Mouse (Mus musculus): ENCODE results near the gene Ccdc163. TPM values are rescaled to one million over a fixed set of nuclear protein-coding genes. Genes with fewer than 3 reads are reported as not detected.

Ccdc163 gene
- polyA plus RNA-seq, 1 experiment from 2014 or later: 23.8 TPM

DNA sequence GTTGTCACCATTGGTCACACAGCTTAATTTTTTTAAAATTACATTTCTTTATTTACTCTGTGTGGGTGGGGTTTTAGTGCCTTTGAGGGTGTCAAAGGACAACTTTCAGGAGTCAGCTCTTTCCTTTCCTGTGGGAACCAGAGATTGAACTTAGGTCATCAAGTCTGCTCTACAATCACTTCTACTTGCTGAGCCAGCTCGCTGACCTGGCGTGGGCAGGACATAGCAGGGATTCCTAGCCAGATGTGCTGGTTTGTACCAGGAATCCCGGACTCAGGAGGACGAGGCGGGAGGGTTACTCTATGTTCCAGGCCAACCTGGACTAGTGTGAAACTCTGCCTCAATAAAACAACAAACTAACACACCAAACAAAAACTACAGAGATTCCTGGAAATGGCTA, 24.0 kb downstream of the Ccdc163 start:
- Histone ChIP-seq H3K27ac (ENCODE audit: low read depth, low read length) (no peak overlapping the region), H3K27me3 (ENCODE audit: control insufficient read depth, insufficient read depth, low read length) (no peaks in the 10 kb centered on the region), H3K4me3 (ENCODE audit: low read depth, low read length) (no peak overlapping the region), H3K4me2 (ENCODE audit: low read depth) (no peak overlapping the region), H3K9me3 (ENCODE audit: control insufficient read depth, low read length) (no peaks in the 10 kb centered on the region), H3K4me1 (ENCODE audit: control insufficient read depth, insufficient read depth, low read length) (no peaks in the 10 kb centered on the region), H3K36me3 (ENCODE audit: control insufficient read depth, insufficient read depth, low read length) (no peaks in the 10 kb centered on the region), H3K9ac (ENCODE audit: low read length) (no peak overlapping the region)
- ATAC-seq (ENCODE audit: insufficient read depth, low FRiP score, low TSS enrichment) (no peak), DNase-seq (ENCODE audit: low spot score) (no peak)
- WGBS: 82% methylated on average over 5 of the region's 5 CpGs

DNA sequence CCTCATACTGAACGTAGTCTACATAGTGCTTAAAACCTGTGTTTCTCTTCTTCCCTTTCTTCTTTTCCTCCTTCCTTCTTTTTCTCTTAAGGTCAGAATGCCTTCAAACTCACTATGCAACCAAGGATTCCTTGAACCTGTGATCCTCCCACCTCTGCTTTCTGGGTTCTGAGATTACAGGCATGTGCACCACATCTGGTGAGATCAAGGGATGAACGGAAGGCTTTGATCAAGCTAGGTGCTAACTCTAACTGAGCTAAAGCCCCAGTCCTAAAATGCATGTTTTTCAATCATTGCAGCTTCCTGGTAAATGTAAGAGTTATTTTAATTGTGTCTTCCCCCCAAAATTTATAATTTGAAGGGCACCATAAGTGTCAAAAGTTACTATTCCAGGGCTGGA, 26.7 kb downstream of the Ccdc163 start:
- ATAC-seq (ENCODE audit: insufficient read depth, low FRiP score, low TSS enrichment): no peak
- Histone ChIP-seq H3K27me3 (ENCODE audit: control insufficient read depth, insufficient read depth, low read length) (no peaks in the 10 kb centered on the region), H3K9me3 (ENCODE audit: control insufficient read depth, low read length) (no peaks in the 10 kb centered on the region), H3K36me3 (ENCODE audit: control insufficient read depth, insufficient read depth, low read length) (no peaks in the 10 kb centered on the region), H3K27ac (ENCODE audit: low read depth, low read length) (no peak overlapping the region), H3K9ac (ENCODE audit: low read length) (no peak overlapping the region), H3K4me2 (ENCODE audit: low read depth) (no peak overlapping the region), H3K4me3 (ENCODE audit: low read depth, low read length) (no peak overlapping the region), H3K4me1 (ENCODE audit: control insufficient read depth, insufficient read depth, low read length) (no peaks in the 10 kb centered on the region)
- 80% methylated on average over 2 of the region's 2 CpGs for WGBS
- no peak for DNase-seq (ENCODE audit: low spot score)

DNA sequence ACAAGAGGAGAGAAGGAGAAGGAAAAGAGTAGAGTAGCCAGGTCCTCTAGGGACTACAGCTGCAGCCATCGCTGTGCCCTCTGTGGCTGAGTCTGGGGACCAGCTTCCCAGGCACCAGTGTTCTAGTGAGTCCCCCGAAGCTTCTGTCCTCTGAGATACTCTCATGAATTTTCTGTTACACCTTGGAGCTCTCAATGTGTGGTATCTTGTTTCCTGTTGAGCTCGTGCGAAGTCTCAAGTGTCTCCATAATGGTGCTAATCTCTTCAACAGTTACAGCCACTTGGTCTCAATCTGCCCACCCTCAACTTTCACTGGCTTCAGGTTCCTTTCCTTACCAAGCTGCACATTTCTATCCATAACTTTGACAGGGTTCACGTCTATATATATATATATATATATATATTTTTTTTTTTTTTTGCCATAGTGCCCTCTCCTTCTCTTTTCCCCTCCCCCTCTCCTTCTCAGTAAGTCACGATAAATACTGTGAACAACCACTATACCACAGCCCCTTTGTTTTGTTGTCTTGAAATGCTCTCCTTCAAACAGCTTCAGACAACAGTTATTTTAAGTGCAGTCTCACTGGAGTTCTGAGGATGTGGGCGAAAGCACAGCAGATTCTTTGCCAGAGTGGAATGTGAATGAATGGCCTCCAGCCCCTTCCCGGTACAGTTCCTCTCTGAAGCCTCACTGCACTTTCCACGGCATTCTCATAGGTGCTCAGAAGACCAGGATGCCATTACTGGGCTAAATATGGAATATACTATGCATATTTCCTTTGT, 30.9 kb downstream of the Ccdc163 start:
- Histone ChIP-seq H3K4me2 (ENCODE audit: low read depth) (no peak overlapping the region), H3K4me1 (ENCODE audit: control insufficient read depth, insufficient read depth, low read length) (no peaks in the 10 kb centered on the region), H3K9ac (ENCODE audit: low read length) (no peak overlapping the region), H3K4me3 (ENCODE audit: low read depth, low read length) (no peak overlapping the region), H3K9me3 (ENCODE audit: control insufficient read depth, low read length) (no peaks in the 10 kb centered on the region), H3K36me3 (ENCODE audit: control insufficient read depth, insufficient read depth, low read length) (no peaks in the 10 kb centered on the region), H3K27me3 (ENCODE audit: control insufficient read depth, insufficient read depth, low read length) (no peaks in the 10 kb centered on the region), H3K27ac (ENCODE audit: low read depth, low read length) (no peak overlapping the region)
- WGBS: 86% methylated on average over 9 of the region's 9 CpGs
- ATAC-seq (ENCODE audit: insufficient read depth, low FRiP score, low TSS enrichment): no peak
- no peak for DNase-seq (ENCODE audit: low spot score)

- H3K9ac ChIP-seq (ENCODE audit: low read length): no peak overlapping the region
- no peak for DNase-seq (ENCODE audit: low spot score)
- no peak overlapping the region for H3K4me2 ChIP-seq (ENCODE audit: low read depth)
- 94% methylated on average over 2 of the region's 2 CpGs for WGBS
- no peaks in the 10 kb centered on the region for H3K9me3 ChIP-seq (ENCODE audit: control insufficient read depth, low read length)
- ATAC-seq (ENCODE audit: insufficient read depth, low FRiP score, low TSS enrichment): no peak
- no peaks in the 10 kb centered on the region for H3K4me1 ChIP-seq (ENCODE audit: control insufficient read depth, insufficient read depth, low read length)
- H3K36me3 ChIP-seq (ENCODE audit: control insufficient read depth, insufficient read depth, low read length): no peaks in the 10 kb centered on the region
- H3K27ac ChIP-seq (ENCODE audit: low read depth, low read length): no peak overlapping the region
- no peak overlapping the region for H3K4me3 ChIP-seq (ENCODE audit: low read depth, low read length)
- H3K27me3 ChIP-seq (ENCODE audit: control insufficient read depth, insufficient read depth, low read length): no peaks in the 10 kb centered on the region
Measured at GRCm38 (mm10) chr4:116749750-116750149, 41.4 kb downstream of the Ccdc163 start.

GRCm38 (mm10) chr4:116761914-116762313, 53.6 kb downstream of the Ccdc163 start:
- DNase-seq (ENCODE audit: low spot score): no peak
- no peaks in the 10 kb centered on the region for H3K36me3 ChIP-seq (ENCODE audit: control insufficient read depth, insufficient read depth, low read length)
- WGBS: 86% methylated on average over 2 of the region's 2 CpGs

DNA sequence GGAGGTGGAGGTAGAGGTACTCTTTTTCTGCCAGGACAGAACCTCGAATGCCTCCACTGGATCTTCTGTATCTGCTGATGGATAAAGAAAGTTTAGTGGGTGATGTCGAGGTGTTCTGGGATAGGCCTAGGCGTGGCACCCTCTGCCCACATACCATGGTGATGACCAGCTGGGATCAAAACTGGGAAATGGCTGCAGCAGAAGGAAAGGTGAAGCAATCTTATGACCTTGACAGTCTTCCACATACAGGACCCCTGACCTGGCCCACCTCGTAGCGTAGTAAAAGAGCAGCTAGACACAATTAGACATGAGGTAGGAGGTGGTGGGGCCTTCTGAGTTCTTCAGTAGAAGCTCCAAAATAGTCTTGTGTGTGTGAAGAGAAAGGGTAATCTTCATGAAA, 55.7 kb downstream of the Ccdc163 start:
- no peak for DNase-seq (ENCODE audit: low spot score)
- no peak overlapping the region for H3K9ac ChIP-seq (ENCODE audit: low read length)
- no peaks in the 10 kb centered on the region for H3K9me3 ChIP-seq (ENCODE audit: control insufficient read depth, low read length)
- H3K27ac ChIP-seq (ENCODE audit: low read depth, low read length): no peak overlapping the region
- no peak overlapping the region for H3K4me3 ChIP-seq (ENCODE audit: low read depth, low read length)
- no peaks in the 10 kb centered on the region for H3K36me3 ChIP-seq (ENCODE audit: control insufficient read depth, insufficient read depth, low read length)
- 89% methylated on average over 5 of the region's 5 CpGs for whole genome bisulfite sequencing
- no peak for ATAC-seq (ENCODE audit: insufficient read depth, low FRiP score, low TSS enrichment)
- no peak overlapping the region for H3K4me2 ChIP-seq (ENCODE audit: low read depth)
- no peaks in the 10 kb centered on the region for H3K27me3 ChIP-seq (ENCODE audit: control insufficient read depth, insufficient read depth, low read length)
- no peaks in the 10 kb centered on the region for H3K4me1 ChIP-seq (ENCODE audit: control insufficient read depth, insufficient read depth, low read length)

More at GRCm38 (mm10) chr4:116761914-116762313, 53.6 kb downstream of the Ccdc163 start:
- Histone ChIP-seq H3K4me2 (ENCODE audit: low read depth) (no peak overlapping the region), H3K9me3 (ENCODE audit: control insufficient read depth, low read length) (no peaks in the 10 kb centered on the region), H3K9ac (ENCODE audit: low read length) (no peak overlapping the region), H3K4me3 (ENCODE audit: low read depth, low read length) (no peak overlapping the region), H3K27ac (ENCODE audit: low read depth, low read length) (no peak overlapping the region), H3K4me1 (ENCODE audit: control insufficient read depth, insufficient read depth, low read length) (no peaks in the 10 kb centered on the region), H3K27me3 (ENCODE audit: control insufficient read depth, insufficient read depth, low read length) (no peaks in the 10 kb centered on the region)
- no peak for ATAC-seq (ENCODE audit: insufficient read depth, low FRiP score, low TSS enrichment)

GRCm38 (mm10) chr4:116768510-116768909, 60.2 kb downstream of the Ccdc163 start:
- Histone ChIP-seq H3K4me1 (ENCODE audit: control insufficient read depth, insufficient read depth, low read length) (no peaks in the 10 kb centered on the region), H3K9me3 (ENCODE audit: control insufficient read depth, low read length) (no peaks in the 10 kb centered on the region), H3K27ac (ENCODE audit: low read depth, low read length) (no peak overlapping the region), H3K36me3 (ENCODE audit: control insufficient read depth, insufficient read depth, low read length) (no peaks in the 10 kb centered on the region), H3K9ac (ENCODE audit: low read length) (no peak overlapping the region), H3K27me3 (ENCODE audit: control insufficient read depth, insufficient read depth, low read length) (no peaks in the 10 kb centered on the region), H3K4me2 (ENCODE audit: low read depth) (no peak overlapping the region), H3K4me3 (ENCODE audit: low read depth, low read length) (no peak overlapping the region)
- ATAC-seq (ENCODE audit: insufficient read depth, low FRiP score, low TSS enrichment) (no peak), DNase-seq (ENCODE audit: low spot score) (no peak)
- 89% methylated on average over 5 of the region's 5 CpGs for WGBS

- no peak overlapping the region for H3K9ac ChIP-seq (ENCODE audit: low read length)
- no peaks in the 10 kb centered on the region for H3K9me3 ChIP-seq (ENCODE audit: control insufficient read depth, low read length)
- no peak overlapping the region for H3K4me3 ChIP-seq (ENCODE audit: low read depth, low read length)
- H3K36me3 ChIP-seq (ENCODE audit: control insufficient read depth, insufficient read depth, low read length): no peaks in the 10 kb centered on the region
- H3K4me1 ChIP-seq (ENCODE audit: control insufficient read depth, insufficient read depth, low read length): no peaks in the 10 kb centered on the region
- no peak overlapping the region for H3K4me2 ChIP-seq (ENCODE audit: low read depth)
- DNase-seq (ENCODE audit: low spot score) (no peak), ATAC-seq (ENCODE audit: insufficient read depth, low FRiP score, low TSS enrichment) (no peak)
- H3K27ac ChIP-seq (ENCODE audit: low read depth, low read length): no peak overlapping the region
- H3K27me3 ChIP-seq (ENCODE audit: control insufficient read depth, insufficient read depth, low read length): no peaks in the 10 kb centered on the region
Measured at GRCm38 (mm10) chr4:116769060-116769459, 60.8 kb downstream of the Ccdc163 start.

- no peak overlapping the region for H3K9ac ChIP-seq (ENCODE audit: low read length)
- 94% methylated on average over 5 of the region's 5 CpGs for WGBS
- no peaks in the 10 kb centered on the region for H3K9me3 ChIP-seq (ENCODE audit: control insufficient read depth, low read length)
- no peak overlapping the region for H3K27ac ChIP-seq (ENCODE audit: low read depth, low read length)
- H3K4me3 ChIP-seq (ENCODE audit: low read depth, low read length): no peak overlapping the region
- DNase-seq (ENCODE audit: low spot score) (no peak), ATAC-seq (ENCODE audit: insufficient read depth, low FRiP score, low TSS enrichment) (no peak)
- H3K36me3 ChIP-seq (ENCODE audit: control insufficient read depth, insufficient read depth, low read length): no peaks in the 10 kb centered on the region
- no peaks in the 10 kb centered on the region for H3K4me1 ChIP-seq (ENCODE audit: control insufficient read depth, insufficient read depth, low read length)
- H3K27me3 ChIP-seq (ENCODE audit: control insufficient read depth, insufficient read depth, low read length): no peaks in the 10 kb centered on the region
- H3K4me2 ChIP-seq (ENCODE audit: low read depth): no peak overlapping the region
Measured at GRCm38 (mm10) chr4:116776391-116776790, 68.1 kb downstream of the Ccdc163 start.
